Mouse (Mus musculus): Measurements from ENCODE around the gene Acot3.

DNA sequence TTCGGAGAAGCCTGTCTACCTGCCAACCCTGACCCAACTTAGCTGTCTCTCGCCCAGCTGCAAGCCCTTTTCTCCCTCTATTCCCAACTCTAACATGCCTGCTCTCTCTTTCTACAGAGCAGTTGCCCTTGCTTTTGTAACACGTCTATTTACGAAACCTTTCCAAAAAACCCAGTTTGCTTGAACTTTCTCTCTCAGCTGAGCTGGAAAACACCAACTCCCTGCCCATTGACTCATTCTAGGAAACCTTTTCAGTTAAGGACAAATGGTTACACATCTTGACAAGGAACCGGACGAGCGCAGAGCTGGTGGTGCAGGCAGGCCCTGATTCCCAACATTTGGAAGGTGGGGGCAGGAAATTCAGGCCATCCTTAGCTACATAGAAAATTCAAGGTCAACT lies 665 bp downstream of the Acot3 start:
- TF ChIP-seq CTCF (IDR thresholded peaks at IDR 0.05; ENCODE audit: extremely low read depth, insufficient read length, insufficient replicate concordance, low read depth, low read length) (no peak), POLR2A (IDR thresholded peaks at IDR 0.05; ENCODE audit: low read depth, low read length) (no peak)
